Mouse (Mus musculus) heart, postnatal 14 days (tissue): ENCODE data around the gene Tsacc. TPM values are rescaled to one million over a fixed set of nuclear protein-coding genes. Genes with fewer than 3 reads are reported as not detected.
A peak's percentile ranks its signal among the peaks of the same experiment; 100 is the strongest.
"Not testable (repeated sequence)": the region's sequence is repeated elsewhere in the genome, so short reads cannot be mapped to it uniquely, and the experiment has no call there.

Source experiments
- DNase-seq, 2 experiments: peaks; one replicate each; pipeline ENCODE4 v3.0.0; 2021 to 2022
- intact Hi-C: fragments of 180-260 bp; cut with DNase I; formaldehyde crosslinking; loops from one replicate; pipeline ENCODE4 v1.15.1; 2025
- long read RNA-seq, 2 experiments: library from polyadenylated mRNA; stranded (forward); transcript quantifications; one replicate each; pipeline ENCODE4 v2.0.0; 2021
- total RNA-seq, 2 experiments: library from RNA; stranded (reverse); gene quantifications; 2 replicates each; pipeline ENCODE4 v1.2.3; 2021

Tsacc gene
- total RNA-seq: 1 to 10 TPM; 4.2 to 4.3 TPM
- long read RNA-seq, experiment 1, partial matches to known transcripts: 0 of 2 reads
- long read RNA-seq, experiment 1, other reads (novel, unspliced or antisense): 0 of 2 reads
- long read RNA-seq, experiment 2, partial matches to known transcripts: 0 of 1 reads
- long read RNA-seq, experiment 2, other reads (novel, unspliced or antisense): 0 of 1 reads

GRCm38 (mm10) chr3:88296561-88297318 is at the start of gene Tsacc, which contains the start of gene Cct3:
Gene Tsacc, minus strand, starts transcription at chr3:88296999.
Gene Cct3, plus strand, starts transcription at chr3:88297116.
- peak; percentile 97 for DNase-seq
- intact Hi-C loops: no loop called here

GRCm38 (mm10) chr3:88339006-88339405 is 42.2 kb upstream of the Tsacc start:
- intact Hi-C loops: no loop called here
- no peak for DNase-seq

GRCm38 (mm10) chr3:88338316-88338715 is 41.5 kb upstream of the Tsacc start:
- intact Hi-C loops: no loop called here
- DNase-seq: no peak

GRCm38 (mm10) chr3:88337367-88338020 is 40.7 kb upstream of the Tsacc start:
- intact Hi-C loops: no loop called here
- DNase-seq: no peak

- DNase-seq: peak; percentile 96 to 97
- intact Hi-C loops: no loop called here
These were observed 39.5 kb upstream of the Tsacc start, which contains the start of the genes Tmem79 and Smg5 for GRCm38 (mm10) chr3:88336058-88337013. Gene Tmem79, minus strand, starts transcription at chr3:88336148. Gene Smg5, plus strand, starts transcription at chr3:88336260.

GRCm38 (mm10) chr3:88335436-88336053 is 38.7 kb upstream of the Tsacc start:
- DNase-seq: peak in 1 of 2 experiments; percentile 27
- intact Hi-C loops: no loop called here

GRCm38 (mm10) chr3:88334902-88335435 is 38.2 kb upstream of the Tsacc start:
- intact Hi-C loops: no loop called here
- no peak for DNase-seq

- DNase-seq: no peak
- intact Hi-C loops: no loop called here
These were observed 37.3 kb upstream of the Tsacc start for GRCm38 (mm10) chr3:88334029-88334658.

- peak; percentile 29 to 61 for DNase-seq
These were observed 34.5 kb upstream of the Tsacc start for GRCm38 (mm10) chr3:88331282-88331681.

GRCm38 (mm10) chr3:88328956-88329355 is 32.2 kb upstream of the Tsacc start:
- no peak for DNase-seq
- intact Hi-C loops: no loop called here

More at GRCm38 (mm10) chr3:88331282-88331681, 34.5 kb upstream of the Tsacc start:
- intact Hi-C loops: no loop called here

GRCm38 (mm10) chr3:88324951-88325405 is 28.2 kb upstream of the Tsacc start, which contains the start of gene Glmp:
Gene Glmp, plus strand, starts transcription at chr3:88325023.
- intact Hi-C loops: no loop called here

GRCm38 (mm10) chr3:88299172-88299571 is 2.4 kb upstream of the Tsacc start:
- intact Hi-C loops: no loop called here
- no peak for DNase-seq

More at GRCm38 (mm10) chr3:88324951-88325405, 28.2 kb upstream of the Tsacc start, which contains the start of gene Glmp:
- peak; percentile 55 to 71 for DNase-seq

GRCm38 (mm10) chr3:88297321-88297851 is 587 bp upstream of the Tsacc start:
- no peak for DNase-seq
- intact Hi-C loops: no loop called here

GRCm38 (mm10) chr3:88296110-88296560 is 664 bp downstream of the Tsacc start:
- no peak for DNase-seq
- intact Hi-C loops: no loop called here

GRCm38 (mm10) chr3:88295272-88295671 is 1.5 kb downstream of the Tsacc start:
- DNase-seq, intact Hi-C loops: not testable (repeated sequence)

- intact Hi-C loops: no loop called here
- DNase-seq: peak in 1 of 2 experiments; percentile 23
These were observed 4.8 kb downstream of the Tsacc start for GRCm38 (mm10) chr3:88291970-88292369.

GRCm38 (mm10) chr3:88288133-88288713 is 8.6 kb downstream of the Tsacc start:
- intact Hi-C loops, DNase-seq: not testable (repeated sequence)

- intact Hi-C loops: no loop called here
- DNase-seq: no peak
These were observed 9.7 kb downstream of the Tsacc start, which contains the start of gene Gm38392 for GRCm38 (mm10) chr3:88287110-88287509. Gene Gm38392, minus strand, starts transcription at chr3:88287210.
